Mouse (Mus musculus) Patski (cell line): ENCODE data around the gene Gimap7. TPM values are rescaled to one million over a fixed set of nuclear protein-coding genes. Genes with fewer than 3 reads are reported as not detected.
A peak's percentile ranks its signal among the peaks of the same experiment; 100 is the strongest.

ENCODE experiments used
- ATAC-seq: fragments of 100-300 bp; one replicate; pipeline ENCODE4 v1.8.0; 2021
- CTCF ChIA-PET: fragments of 350-600 bp; sonication (Branson Sonifier 250); formaldehyde crosslinking; loops from one replicate; lab custom pipeline; 2022; ENCODE audit warnings: inconsistent platforms; lab: Charles Lee
- POLR2A ChIA-PET: fragments of 350-600 bp; sonication (Branson Sonifier 250); formaldehyde crosslinking; loops from one replicate; lab custom pipeline; 2022; ENCODE audit warnings: antibody characterized with exemption, inconsistent platforms; lab: Charles Lee
- DNase-seq: peaks from one replicate; pipeline ENCODE4 v3.0.0-alpha.2; 2011; ENCODE audit warnings: low read depth, low spot score
- H3K27me3 ChIP-seq: fragments of 371-371 bp; one replicate; pipeline ENCODE4 v1.5.1; 2021
- CTCF ChIP-seq: fragments of 100-300 bp; IDR thresholded peaks from one replicate; pipeline ENCODE4 v1.5.1; 2021
- in situ Hi-C: fragments of 300-500 bp; cut with MboI; formaldehyde crosslinking; loops from 3 replicates; pipeline ENCODE4 v1.11.1; 2018; ENCODE audit warnings: low pct_unique_long_range_greater_than_20kb, mixed read lengths
- polyA plus RNA-seq: library from polyadenylated mRNA; unstranded; gene quantifications from one replicate; pipeline ENCODE4 v1.2.3, GENCODE M21; 2021

The Gimap7 gene
- polyA plus RNA-seq, 1 experiment from 2014 or later = not detected

DNA sequence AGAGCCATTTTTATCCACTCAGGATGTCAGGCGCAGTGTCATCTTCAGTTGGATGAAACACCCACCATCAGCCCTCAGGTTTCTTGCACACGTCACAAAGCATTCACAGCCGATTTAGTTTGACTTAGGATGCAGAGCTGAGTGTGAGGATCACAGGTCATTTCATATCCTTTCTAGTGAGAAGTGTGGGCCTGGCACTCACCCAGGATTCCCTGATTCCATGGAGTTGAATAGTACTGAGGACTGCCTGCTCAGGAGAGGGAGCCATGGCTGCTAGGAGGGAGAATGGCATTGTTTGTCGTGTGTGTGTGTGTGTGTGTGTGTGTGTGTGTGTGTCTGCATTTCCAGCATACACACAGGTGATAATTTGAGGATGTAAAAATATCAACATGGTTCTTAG, 1.9 kb downstream of the Gimap7 start:
- ATAC-seq = no peak
- ChIA-PET POLR2A (no interaction called here), CTCF (no interaction called here)
- DNase-seq = no peak
- TF ChIP-seq CTCF = no peak
- peaks cover under 1% of the 10 kb centered on the region for H3K27me3 ChIP-seq
- in situ Hi-C loops = no loop called here

- DNase-seq (no peak), ATAC-seq (no peak)
- TF ChIP-seq CTCF = no peak
- ChIA-PET CTCF (no interaction called here), POLR2A (no interaction called here)
- in situ Hi-C loops = no loop called here
- no peaks in the 10 kb centered on the region for H3K27me3 ChIP-seq
These were observed 5.0 kb downstream of the Gimap7 start for GRCm38 (mm10) chr6:48723468-48723867.

- in situ Hi-C loops = no loop called here
- DNase-seq = peak; percentile 74
- peak; percentile 83 for ATAC-seq
These were observed 7.1 kb downstream of the Gimap7 start for GRCm38 (mm10) chr6:48725476-48725875.

GRCm38 (mm10) chr6:48727761-48728160, 9.3 kb downstream of the Gimap7 start:
- in situ Hi-C loops = no loop called here
- ATAC-seq = no peak
- TF ChIP-seq CTCF = no peak
- H3K27me3 ChIP-seq = peaks cover 3% of the 10 kb centered on the region
- CTCF ChIA-PET = no interaction called here
- POLR2A ChIA-PET = no interaction called here
- no peak for DNase-seq

More at GRCm38 (mm10) chr6:48725476-48725875, 7.1 kb downstream of the Gimap7 start:
- H3K27me3 ChIP-seq = peaks cover under 1% of the 10 kb centered on the region
- ChIA-PET CTCF (interaction anchor here (1.0 to 1.4 kb wide), 4 partner anchors 33 to 80 kb away, joined by 3 to 5 read pairs (median 4); partner anchors contain the start of genes Gimap3 and Gimap8), POLR2A (interaction anchor here (0.7 kb wide), 3 partner anchors 78 to 138 kb away, joined by 3 to 6 read pairs (median 4); partner anchors contain the start of gene Gimap8)
- no peak for TF ChIP-seq CTCF

- CTCF ChIA-PET = interaction anchor here (3.6 kb wide), 1 partner anchor 86 kb away, joined by 13 read pairs; the partner anchor contains the start of gene Gimap8
- no peak for DNase-seq
- in situ Hi-C loops = no loop called here
- H3K27me3 ChIP-seq = peaks cover 6% of the 10 kb centered on the region
- POLR2A ChIA-PET = interaction anchor here (1.1 kb wide), 1 partner anchor 12 kb away, joined by 3 read pairs; no protein-coding TSS in a partner anchor
- no peak for TF ChIP-seq CTCF
- no peak for ATAC-seq
These were observed 14.5 kb downstream of the Gimap7 start for GRCm38 (mm10) chr6:48732864-48733304.

DNA sequence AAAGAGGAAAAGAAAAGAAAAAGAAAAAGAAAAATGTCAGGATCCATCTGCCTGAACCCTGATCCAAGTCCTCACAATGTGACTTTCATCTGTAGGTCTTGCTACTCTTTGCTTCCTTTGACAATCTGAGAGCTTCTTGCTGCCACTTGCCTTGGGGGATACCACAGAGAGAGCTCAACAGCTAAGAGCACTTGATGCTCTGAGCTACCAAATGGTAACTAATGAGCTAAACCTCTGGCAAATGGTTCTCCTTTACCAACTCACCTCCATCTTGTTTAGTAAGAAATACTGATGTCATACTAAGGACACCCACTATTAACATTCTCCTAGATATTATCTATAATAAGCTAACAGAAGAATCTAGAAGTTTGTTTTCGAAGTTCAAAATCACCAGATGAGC, 15.2 kb downstream of the Gimap7 start:
- ChIA-PET CTCF (interaction anchor here (1.1 to 3.6 kb wide), 2 partner anchors 38 to 87 kb away, joined by 3 to 13 read pairs; partner anchors contain the start of gene Gimap8), POLR2A (no interaction called here)
- ATAC-seq = no peak
- TF ChIP-seq CTCF = no peak
- peaks cover 6% of the 10 kb centered on the region for H3K27me3 ChIP-seq
- in situ Hi-C loops = no loop called here
- no peak for DNase-seq

DNA sequence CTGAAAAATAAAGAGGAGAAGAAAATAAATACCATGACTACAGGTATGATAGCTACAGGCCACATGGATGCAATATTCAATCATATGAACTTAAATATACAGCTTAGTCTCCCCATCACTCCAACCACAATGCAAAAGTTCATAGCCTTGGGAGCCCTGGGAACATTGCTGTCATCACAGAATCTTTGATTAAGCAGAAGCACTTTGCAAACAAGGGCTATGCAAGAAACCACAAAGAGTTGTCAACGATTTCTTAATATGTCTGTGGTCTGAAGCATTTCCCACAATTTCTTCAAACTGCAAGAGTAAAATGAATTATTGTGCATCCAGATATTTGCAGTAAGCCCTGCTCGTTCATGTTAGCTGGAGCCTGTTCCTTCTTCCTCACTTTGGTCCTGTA, 18.6 kb downstream of the Gimap7 start:
- ChIA-PET CTCF (interaction anchor here (1.0 to 1.8 kb wide), 4 partner anchors 9 to 91 kb away, joined by 3 to 4 read pairs (median 4); partner anchors contain the start of gene Gimap5), POLR2A (no interaction called here)
- DNase-seq (no peak), ATAC-seq (no peak)
- in situ Hi-C loops = no loop called here
- H3K27me3 ChIP-seq = peaks cover 6% of the 10 kb centered on the region
- TF ChIP-seq CTCF = no peak

DNA sequence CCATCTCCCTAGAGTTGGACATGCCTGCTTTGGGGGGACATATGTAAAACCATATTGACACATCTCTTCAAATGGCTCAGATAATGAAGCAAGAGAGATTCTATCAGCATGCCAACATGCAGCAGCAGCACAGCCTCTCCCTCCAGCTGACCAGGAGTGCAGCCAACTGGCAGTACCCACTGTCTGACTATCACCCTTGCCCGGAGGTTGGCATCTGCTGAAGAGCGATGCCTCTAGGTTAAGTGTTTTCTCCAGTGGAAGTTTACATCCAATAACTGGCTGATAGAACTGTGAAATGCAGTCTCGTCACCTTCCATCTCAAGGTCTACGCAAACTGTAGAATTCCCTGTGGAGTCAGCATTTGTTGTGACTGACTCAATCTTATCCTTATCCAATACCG, 19.3 kb downstream of the Gimap7 start:
- DNase-seq = no peak
- in situ Hi-C loops = no loop called here
- no peak for ATAC-seq
- no peak for TF ChIP-seq CTCF
- peaks cover 12% of the 10 kb centered on the region for H3K27me3 ChIP-seq
- CTCF ChIA-PET = interaction anchor here (1.4 kb wide), 1 partner anchor 8 kb away, joined by 3 read pairs; the partner anchor contains the start of gene Gimap5
- POLR2A ChIA-PET = no interaction called here

- no peak for TF ChIP-seq CTCF
- DNase-seq (no peak), ATAC-seq (no peak)
- POLR2A ChIA-PET = no interaction called here
- peaks cover 22% of the 10 kb centered on the region for H3K27me3 ChIP-seq
- in situ Hi-C loops = no loop called here
- CTCF ChIA-PET = no interaction called here
These were observed 20.7 kb downstream of the Gimap7 start, which contains the start of gene Gimap1 for GRCm38 (mm10) chr6:48738961-48739779. Gimap1 (plus strand) TSS chr6:48739054.

GRCm38 (mm10) chr6:48739780-48740055, 21.3 kb downstream of the Gimap7 start:
- CTCF ChIA-PET = no interaction called here
- DNase-seq (no peak), ATAC-seq (no peak)
- no peak for TF ChIP-seq CTCF
- peaks cover 27% of the 10 kb centered on the region for H3K27me3 ChIP-seq
- in situ Hi-C loops = no loop called here
- POLR2A ChIA-PET = no interaction called here
